ENCODE assay signal across 8 mouse cellular contexts in genomic region chr4:148590421-148591170, GRCm38 (mm10). TPM values are rescaled to one million over a fixed set of nuclear protein-coding genes. Genes with fewer than 3 reads are reported as not detected.
A peak's percentile ranks its signal among the peaks of the same experiment; 100 is the strongest.
DNase-seq lines count a peak whose midpoint lies in the region; ATAC-seq and TF ChIP-seq lines count a peak whose summit lies in the region.

No protein-coding gene starts in this region.

- H3K27ac ChIP-seq in stomach, postnatal 0 days (replicated peaks), result peak overlapping the region; percentile 49

- H3K9me3 ChIP-seq in stomach, postnatal 0 days (ENCODE audit: control insufficient read depth, low read length), result no peaks in the 10 kb centered on the region

- TF ChIP-seq CTCF in stomach, postnatal 0 days (IDR thresholded peaks at IDR 0.05; ENCODE audit: low read depth), result no peak

- 3% methylated on average over 18 of the region's 18 CpGs for WGBS in stomach, postnatal 0 days

- peak overlapping the region; percentile 97 for H3K4me2 ChIP-seq in stomach, postnatal 0 days (replicated peaks; ENCODE audit: low read depth)

- DNase-seq in frontal cortex, adult 2 months (ENCODE audit: extremely low spot score in 1 of 2, low spot score in 1 of 2), result no peak
- DNase-seq in 3134 (ENCODE audit: extremely low read depth, insufficient read length, low spot score), result peak; percentile 41
- peak; percentile 49 to 52 for DNase-seq in cerebellum, postnatal 14 days
- DNase-seq in lung, postnatal 10 days, result peak; percentile 28
- no peak for DNase-seq in stomach, postnatal 0 days (ENCODE audit: low spot score)
- DNase-seq in ovary, adult 18-20 months (ENCODE audit: low spot score), result no peak

- peak overlapping the region; percentile 47; the same call in 1 of the 2 replicates for H3K9ac ChIP-seq in stomach, postnatal 0 days (ENCODE audit: low read length)

- H3K27me3 ChIP-seq in stomach, postnatal 0 days (ENCODE audit: control insufficient read depth, insufficient read depth, low read length), result no peaks in the 10 kb centered on the region

- 0 out of 2 replicates have a peak, but pooled peaks cover 4% of the 10 kb centered on the region for H3K4me1 ChIP-seq in stomach, postnatal 0 days (replicated peaks; ENCODE audit: control insufficient read depth, insufficient read depth)

- TF ChIP-seq EP300 in stomach, postnatal 0 days (optimal IDR thresholded peaks at IDR 0.05), result no peak

- H3K36me3 ChIP-seq in stomach, postnatal 0 days (ENCODE audit: control insufficient read depth, insufficient read depth, low read length), result peaks cover 16% of the 10 kb centered on the region; the same call in 1 of the 2 replicates

- ATAC-seq in frontal cortex, adult (ENCODE audit: low TSS enrichment), result peak; percentile 17; the same call in 1 of the 2 replicates
- peak; percentile 0 to 9; a peak in 1 of 4 replicates for ATAC-seq in hematopoietic stem cell, adult 5-6 weeks (replicated peaks in 1 of 2; ENCODE audit: insufficient read depth in 1 of 2, low FRiP score in 2 of 2, low TSS enrichment in 1 of 2, low read depth in 1 of 2, poor library complexity in 2 of 2, severe bottlenecking in 2 of 2)
- ATAC-seq in stomach, postnatal 0 days (ENCODE audit: low FRiP score, low TSS enrichment), result no peak

- peak overlapping the region; percentile 88 for H3K4me3 ChIP-seq in stomach, postnatal 0 days (ENCODE audit: low read depth, low read length)

RNA-seq across cellular contexts. Expression of gene Srm, which starts 0.7 kb away (rescaled TPM):
- polyA plus RNA-seq in frontal cortex, adult 2 months (2012; rRNA removed), result 75.6 and 87.9 TPM in 2 replicates
- total RNA-seq in hematopoietic stem cell, adult 5-6 weeks (2017), result 17.2 and 20.2 TPM in 2 replicates
- polyA plus RNA-seq in stomach, postnatal 0 days (2015; fragmentation: Nextera tagmentation; extraction: Ambion mirVana), result 109 and 113 TPM in 2 replicates

RNA-seq across cellular contexts. Expression of gene Masp2, which starts 11.8 kb away (rescaled TPM):
- 3.5 and 3.6 TPM in 2 replicates for polyA plus RNA-seq in frontal cortex, adult 2 months (2012; rRNA removed)
- total RNA-seq in hematopoietic stem cell, adult 5-6 weeks (2017), result 0.30 and 0.44 TPM in 2 replicates
- 0.46 and 0.79 TPM in 2 replicates for polyA plus RNA-seq in stomach, postnatal 0 days (2015; fragmentation: Nextera tagmentation; extraction: Ambion mirVana)

RNA-seq across cellular contexts. Expression of gene Exosc10, which starts 32.4 kb away (rescaled TPM):
- 44.8 and 45.4 TPM in 2 replicates for polyA plus RNA-seq in frontal cortex, adult 2 months (2012; rRNA removed)
- 64.8 and 66.0 TPM in 2 replicates for total RNA-seq in hematopoietic stem cell, adult 5-6 weeks (2017)
- polyA plus RNA-seq in stomach, postnatal 0 days (2015; fragmentation: Nextera tagmentation; extraction: Ambion mirVana), result 30.0 and 35.2 TPM in 2 replicates

RNA-seq across cellular contexts. Expression of gene Tardbp, which starts 36.2 kb away (rescaled TPM):
- 286 and 304 TPM in 2 replicates for polyA plus RNA-seq in frontal cortex, adult 2 months (2012; rRNA removed)
- 356 and 659 TPM in 2 replicates for total RNA-seq in hematopoietic stem cell, adult 5-6 weeks (2017)
- polyA plus RNA-seq in stomach, postnatal 0 days (2015; fragmentation: Nextera tagmentation; extraction: Ambion mirVana), result 99.8 and 106 TPM in 2 replicates

RNA-seq across cellular contexts. Expression of gene Gm572, which starts 52.5 kb away (rescaled TPM):
- polyA plus RNA-seq in frontal cortex, adult 2 months (2012; rRNA removed), result not detected in 2 replicates
- not detected in 2 replicates for total RNA-seq in hematopoietic stem cell, adult 5-6 weeks (2017)
- polyA plus RNA-seq in stomach, postnatal 0 days (2015; fragmentation: Nextera tagmentation; extraction: Ambion mirVana), result 0.10 and 0.16 TPM in 2 replicates

Comparison
In these comparisons a context has a peak if more than half of its experiments do, and no peak if none do; other contexts are left out.
1. DNase-seq: peak in 3134 (single experiment), cerebellum, postnatal 14 days (2 of 2) and lung, postnatal 10 days (single experiment); none in frontal cortex, adult 2 months (0 of 2), stomach, postnatal 0 days (single experiment) and ovary, adult 18-20 months (single experiment).